Mouse (Mus musculus) induced T-regulatory cell, adult 2 months (primary cell): Measurements from ENCODE around the gene Ube2d1.

Source experiments
- DNase-seq: peaks from one replicate; pipeline ENCODE4 v3.0.0-alpha.2; 2012; ENCODE audit warnings: low read depth

The Ube2d1 gene

DNA sequence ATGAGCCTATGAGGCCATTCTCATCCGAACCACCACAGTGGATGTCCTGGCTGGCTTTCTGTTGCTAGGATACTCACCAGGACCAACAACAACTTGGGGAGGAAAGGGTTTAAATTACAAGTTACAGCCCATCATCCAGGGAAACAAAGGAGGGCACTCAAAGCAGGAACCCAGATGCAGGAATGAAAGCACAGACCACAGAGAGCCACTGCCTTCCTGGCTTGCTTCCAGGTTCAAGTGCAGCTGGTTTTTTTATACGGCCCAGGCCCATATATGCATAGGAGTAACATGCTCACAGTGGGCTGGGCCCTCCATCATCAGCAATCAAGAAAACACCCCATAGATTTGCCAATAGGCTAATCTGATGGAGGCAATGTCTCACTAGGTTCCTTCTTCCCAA, 62.4 kb downstream of the Ube2d1 start:
- DNase-seq = no peak

GRCm38 (mm10) chr10:71218228-71218892, 66.7 kb downstream of the Ube2d1 start:
- DNase-seq = peak; percentile 72

- no peak for DNase-seq
Measured at GRCm38 (mm10) chr10:71215996-71216395, 69.1 kb downstream of the Ube2d1 start.
